Mouse (Mus musculus): ENCODE measurements at regions not wholly inside any gene's neighbourhood (a gene's known extent, or its start where the extent isn't known, plus 50 kb on each side); places are given as distances from the start of the nearest gene placed in this dataset.

GRCm38 (mm10) chr3:105309020-105309419, 143.1 kb upstream of the Kcnd3 start:
- Histone ChIP-seq H3K4me3 (ENCODE audit: low read depth, low read length) (no peak overlapping the region), H3K9ac (replicated peaks; ENCODE audit: low read depth, low read length) (no peak overlapping the region), H3K36me3 (replicated peaks; ENCODE audit: control insufficient read depth, insufficient read depth, low read length) (no peaks in the 10 kb centered on the region), H3K9me3 (replicated peaks; ENCODE audit: control insufficient read depth, low read length) (no peaks in the 10 kb centered on the region), H3K4me2 (ENCODE audit: low read depth, low read length) (no peak overlapping the region), H3K27ac (ENCODE audit: low read depth) (no peak overlapping the region), H3K4me1 (ENCODE audit: control insufficient read depth, insufficient read depth) (no peaks in the 10 kb centered on the region), H3K27me3 (ENCODE audit: control insufficient read depth, insufficient read depth, low read length) (no peaks in the 10 kb centered on the region)
- DNase-seq (ENCODE audit: low spot score) (no peak), ATAC-seq (ENCODE audit: insufficient read depth, low read depth) (no peak)
- 91% methylated on average over 2 of the region's 2 CpGs for WGBS
- no peak for TF ChIP-seq CTCF (IDR thresholded peaks at IDR 0.05; ENCODE audit: low read depth)
- no peak for TF ChIP-seq EP300 (IDR thresholded peaks at IDR 0.05; ENCODE audit: low read depth)

GRCm38 (mm10) chr3:105353268-105353667, 98.9 kb upstream of the Kcnd3 start:
- no peak for TF ChIP-seq EP300 (IDR thresholded peaks at IDR 0.05; ENCODE audit: low read depth)
- TF ChIP-seq CTCF (IDR thresholded peaks at IDR 0.05; ENCODE audit: low read depth) = no peak
- no peak for DNase-seq (ENCODE audit: low spot score)
- no peaks in the 10 kb centered on the region for H3K9me3 ChIP-seq (replicated peaks; ENCODE audit: control insufficient read depth, low read length)

GRCm38 (mm10) chr3:105354123-105354931, 97.8 kb upstream of the Kcnd3 start:
- Histone ChIP-seq H3K9me3 (replicated peaks; ENCODE audit: control insufficient read depth, low read length) (no peaks in the 10 kb centered on the region), H3K27me3 (ENCODE audit: control insufficient read depth, insufficient read depth, low read length) (no peaks in the 10 kb centered on the region), H3K27ac (ENCODE audit: low read depth) (no peak overlapping the region), H3K36me3 (replicated peaks; ENCODE audit: control insufficient read depth, insufficient read depth, low read length) (no peaks in the 10 kb centered on the region), H3K4me2 (ENCODE audit: low read depth, low read length) (no peak overlapping the region), H3K9ac (replicated peaks; ENCODE audit: low read depth, low read length) (no peak overlapping the region), H3K4me1 (ENCODE audit: control insufficient read depth, insufficient read depth) (no peaks in the 10 kb centered on the region), H3K4me3 (ENCODE audit: low read depth, low read length) (no peak overlapping the region)
- no peak for ATAC-seq (ENCODE audit: insufficient read depth, low read depth)
- 84% methylated on average over 16 of the region's 16 CpGs for WGBS
- TF ChIP-seq EP300 (IDR thresholded peaks at IDR 0.05; ENCODE audit: low read depth) = no peak
- TF ChIP-seq CTCF (IDR thresholded peaks at IDR 0.05; ENCODE audit: low read depth) = no peak
- DNase-seq (ENCODE audit: low spot score) = no peak

More at GRCm38 (mm10) chr3:105353268-105353667, 98.9 kb upstream of the Kcnd3 start:
- no peak overlapping the region for H3K9ac ChIP-seq (replicated peaks; ENCODE audit: low read depth, low read length)
- no peak for ATAC-seq (ENCODE audit: insufficient read depth, low read depth)
- no peak overlapping the region for H3K27ac ChIP-seq (ENCODE audit: low read depth)
- H3K4me3 ChIP-seq (ENCODE audit: low read depth, low read length) = no peak overlapping the region
- H3K27me3 ChIP-seq (ENCODE audit: control insufficient read depth, insufficient read depth, low read length) = no peaks in the 10 kb centered on the region
- WGBS = 63% methylated on average over 4 of the region's 4 CpGs
- no peak overlapping the region for H3K4me2 ChIP-seq (ENCODE audit: low read depth, low read length)
- no peaks in the 10 kb centered on the region for H3K4me1 ChIP-seq (ENCODE audit: control insufficient read depth, insufficient read depth)
- H3K36me3 ChIP-seq (replicated peaks; ENCODE audit: control insufficient read depth, insufficient read depth, low read length) = no peaks in the 10 kb centered on the region

GRCm38 (mm10) chr3:105357511-105357910, 94.6 kb upstream of the Kcnd3 start:
- no peak overlapping the region for H3K27ac ChIP-seq (ENCODE audit: low read depth)
- DNase-seq (ENCODE audit: low spot score) = no peak
- no peaks in the 10 kb centered on the region for H3K4me1 ChIP-seq (ENCODE audit: control insufficient read depth, insufficient read depth)
- ATAC-seq (ENCODE audit: insufficient read depth, low read depth) = no peak
- no peak overlapping the region for H3K9ac ChIP-seq (replicated peaks; ENCODE audit: low read depth, low read length)
- WGBS = 61% methylated on average over 2 of the region's 2 CpGs
- H3K9me3 ChIP-seq (replicated peaks; ENCODE audit: control insufficient read depth, low read length) = no peaks in the 10 kb centered on the region
- no peak for TF ChIP-seq CTCF (IDR thresholded peaks at IDR 0.05; ENCODE audit: low read depth)
- TF ChIP-seq EP300 (IDR thresholded peaks at IDR 0.05; ENCODE audit: low read depth) = no peak
- H3K4me2 ChIP-seq (ENCODE audit: low read depth, low read length) = no peak overlapping the region
- H3K36me3 ChIP-seq (replicated peaks; ENCODE audit: control insufficient read depth, insufficient read depth, low read length) = no peaks in the 10 kb centered on the region
- no peak overlapping the region for H3K4me3 ChIP-seq (ENCODE audit: low read depth, low read length)
- H3K27me3 ChIP-seq (ENCODE audit: control insufficient read depth, insufficient read depth, low read length) = no peaks in the 10 kb centered on the region

- Histone ChIP-seq H3K27ac (ENCODE audit: low read depth) (no peak overlapping the region), H3K4me2 (ENCODE audit: low read depth, low read length) (no peak overlapping the region), H3K4me3 (ENCODE audit: low read depth, low read length) (no peak overlapping the region), H3K4me1 (ENCODE audit: control insufficient read depth, insufficient read depth) (no peaks in the 10 kb centered on the region), H3K9me3 (replicated peaks; ENCODE audit: control insufficient read depth, low read length) (no peaks in the 10 kb centered on the region), H3K9ac (replicated peaks; ENCODE audit: low read depth, low read length) (no peak overlapping the region), H3K27me3 (ENCODE audit: control insufficient read depth, insufficient read depth, low read length) (no peaks in the 10 kb centered on the region), H3K36me3 (replicated peaks; ENCODE audit: control insufficient read depth, insufficient read depth, low read length) (no peaks in the 10 kb centered on the region)
- TF ChIP-seq EP300 (IDR thresholded peaks at IDR 0.05; ENCODE audit: low read depth) (no peak), CTCF (IDR thresholded peaks at IDR 0.05; ENCODE audit: low read depth) (no peak)
- DNase-seq (ENCODE audit: low spot score) (no peak), ATAC-seq (ENCODE audit: insufficient read depth, low read depth) (no peak)
- WGBS = 69% methylated on average over 3 of the region's 3 CpGs
These were observed 92.5 kb upstream of the Kcnd3 start for GRCm38 (mm10) chr3:105359636-105360035.

GRCm38 (mm10) chr3:105364685-105365084, 87.4 kb upstream of the Kcnd3 start:
- H3K9me3 ChIP-seq (replicated peaks; ENCODE audit: control insufficient read depth, low read length) = no peaks in the 10 kb centered on the region
- ATAC-seq (ENCODE audit: insufficient read depth, low read depth) (no peak), DNase-seq (ENCODE audit: low spot score) (no peak)
- no peaks in the 10 kb centered on the region for H3K36me3 ChIP-seq (replicated peaks; ENCODE audit: control insufficient read depth, insufficient read depth, low read length)
- TF ChIP-seq EP300 (IDR thresholded peaks at IDR 0.05; ENCODE audit: low read depth) (no peak), CTCF (IDR thresholded peaks at IDR 0.05; ENCODE audit: low read depth) (no peak)
- H3K4me3 ChIP-seq (ENCODE audit: low read depth, low read length) = no peak overlapping the region
- no peaks in the 10 kb centered on the region for H3K27me3 ChIP-seq (ENCODE audit: control insufficient read depth, insufficient read depth, low read length)
- no peak overlapping the region for H3K4me2 ChIP-seq (ENCODE audit: low read depth, low read length)
- H3K9ac ChIP-seq (replicated peaks; ENCODE audit: low read depth, low read length) = no peak overlapping the region
- WGBS = 87% methylated on average over 5 of the region's 5 CpGs
- 0 out of 2 replicates have a peak, but pooled peaks cover 7% of the 10 kb centered on the region for H3K4me1 ChIP-seq (ENCODE audit: control insufficient read depth, insufficient read depth)
- no peak overlapping the region for H3K27ac ChIP-seq (ENCODE audit: low read depth)

Data from heart, postnatal 0 days (tissue).